Mouse (Mus musculus) kidney, postnatal 25 days (tissue): Measurements from ENCODE around the gene Bhlhb9.

ENCODE experiments used
- DNase-seq, 2 experiments: peaks; one replicate each; pipeline ENCODE4 v3.0.0; 2021; ENCODE audit warnings: mixed read lengths in 2 of 2

Gene Bhlhb9

GRCm38 (mm10) chrX:135917116-135917515 is 119.7 kb downstream of the Bhlhb9 start:
- DNase-seq, result no peak

- no peak for DNase-seq
These were observed 124.8 kb downstream of the Bhlhb9 start for GRCm38 (mm10) chrX:135922162-135922561.

- DNase-seq, result no peak
These were observed 128.5 kb downstream of the Bhlhb9 start for GRCm38 (mm10) chrX:135925911-135926310.

GRCm38 (mm10) chrX:135928588-135928987 is 131.2 kb downstream of the Bhlhb9 start:
- no peak for DNase-seq

GRCm38 (mm10) chrX:135936452-135936851 is 139.1 kb downstream of the Bhlhb9 start:
- DNase-seq, result no peak
